Mouse (Mus musculus): Measurements from ENCODE around the gene Ctxn2. TPM values are rescaled to one million over a fixed set of nuclear protein-coding genes. Genes with fewer than 3 reads are reported as not detected.

Gene Ctxn2
- polyA plus RNA-seq, 1 experiment from 2014 or later: 0.12 TPM

- peak overlapping the region; percentile 80; the same call in 1 of the 2 replicates for H3K9ac ChIP-seq (ENCODE audit: low read depth, low read length)
- TF ChIP-seq CTCF (IDR thresholded peaks at IDR 0.05; ENCODE audit: low read depth): no peak
- no peaks in the 10 kb centered on the region for H3K36me3 ChIP-seq (ENCODE audit: control insufficient read depth, insufficient read depth)
- no peak overlapping the region for H3K27ac ChIP-seq (ENCODE audit: low read depth, low read length)
- no peaks in the 10 kb centered on the region for H3K9me3 ChIP-seq (ENCODE audit: control insufficient read depth)
- WGBS: 11% methylated on average over 4 of the region's 4 CpGs
- H3K4me2 ChIP-seq (replicated peaks; ENCODE audit: low read depth): peak overlapping the region; percentile 90
- H3K4me1 ChIP-seq (replicated peaks; ENCODE audit: control insufficient read depth, insufficient read depth, low read length): peaks cover 3% of the 10 kb centered on the region
- peaks cover 3% of the 10 kb centered on the region; the same call in 1 of the 2 replicates for H3K27me3 ChIP-seq (replicated peaks; ENCODE audit: control insufficient read depth, insufficient read depth, low read length)
- peak overlapping the region; percentile 61 for H3K4me3 ChIP-seq (ENCODE audit: low read depth, low read length)
- ATAC-seq: no peak
Measured at GRCm38 (mm10) chr2:125122288-125122623, 14.2 kb upstream of the Ctxn2 start.

- ATAC-seq: peak; percentile 77
- Histone ChIP-seq H3K9me3 (ENCODE audit: control insufficient read depth) (no peaks in the 10 kb centered on the region), H3K4me3 (ENCODE audit: low read depth, low read length) (peak overlapping the region; percentile 61), H3K4me2 (replicated peaks; ENCODE audit: low read depth) (peak overlapping the region; percentile 90), H3K36me3 (ENCODE audit: control insufficient read depth, insufficient read depth) (no peaks in the 10 kb centered on the region), H3K4me1 (replicated peaks; ENCODE audit: control insufficient read depth, insufficient read depth, low read length) (peaks cover 3% of the 10 kb centered on the region), H3K27ac (ENCODE audit: low read depth, low read length) (peak overlapping the region; percentile 70), H3K27me3 (replicated peaks; ENCODE audit: control insufficient read depth, insufficient read depth, low read length) (peaks cover 3% of the 10 kb centered on the region; the same call in 1 of the 2 replicates), H3K9ac (ENCODE audit: low read depth, low read length) (peak overlapping the region; percentile 80)
- no peak for TF ChIP-seq CTCF (IDR thresholded peaks at IDR 0.05; ENCODE audit: low read depth)
- 1% methylated on average over 51 of the region's 59 CpGs for WGBS
Measured at GRCm38 (mm10) chr2:125122624-125123476, 13.6 kb upstream of the Ctxn2 start.

- under 1% methylated on average over 38 of the region's 48 CpGs for WGBS
- H3K27ac ChIP-seq (ENCODE audit: low read depth, low read length): peak within 1 kb of the TSS; percentile 70
- peak within 1 kb of the TSS; percentile 80 for H3K9ac ChIP-seq (ENCODE audit: low read depth, low read length)
- no peaks in the 10 kb centered on the region for H3K9me3 ChIP-seq (ENCODE audit: control insufficient read depth)
- no peaks in the 10 kb centered on the region for H3K36me3 ChIP-seq (ENCODE audit: control insufficient read depth, insufficient read depth)
- H3K27me3 ChIP-seq (replicated peaks; ENCODE audit: control insufficient read depth, insufficient read depth, low read length): peaks cover 3% of the 10 kb centered on the region; the same call in 1 of the 2 replicates
- peaks cover 3% of the 10 kb centered on the region for H3K4me1 ChIP-seq (replicated peaks; ENCODE audit: control insufficient read depth, insufficient read depth, low read length)
- no peak for TF ChIP-seq CTCF (IDR thresholded peaks at IDR 0.05; ENCODE audit: low read depth)
- H3K4me2 ChIP-seq (replicated peaks; ENCODE audit: low read depth): peak within 1 kb of the TSS; percentile 90
- H3K4me3 ChIP-seq (ENCODE audit: low read depth, low read length): peak within 1 kb of the TSS; percentile 61
- ATAC-seq: peak; percentile 89
Measured at GRCm38 (mm10) chr2:125123477-125123852, 13.0 kb upstream of the Ctxn2 start, which contains the start of gene Myef2. Myef2 (minus strand) TSS chr2:125123661.

GRCm38 (mm10) chr2:125125824-125126223 is 10.7 kb upstream of the Ctxn2 start:
- no peak overlapping the region for H3K27ac ChIP-seq (ENCODE audit: low read depth, low read length)
- H3K4me2 ChIP-seq (replicated peaks; ENCODE audit: low read depth): no peak overlapping the region
- no peaks in the 10 kb centered on the region for H3K36me3 ChIP-seq (ENCODE audit: control insufficient read depth, insufficient read depth)
- peaks cover 3% of the 10 kb centered on the region for H3K4me1 ChIP-seq (replicated peaks; ENCODE audit: control insufficient read depth, insufficient read depth, low read length)
- H3K9ac ChIP-seq (ENCODE audit: low read depth, low read length): no peak overlapping the region
- no peak for ATAC-seq
- no peak overlapping the region for H3K4me3 ChIP-seq (ENCODE audit: low read depth, low read length)
- 43% methylated on average over 4 of the region's 4 CpGs for WGBS
- H3K27me3 ChIP-seq (replicated peaks; ENCODE audit: control insufficient read depth, insufficient read depth, low read length): peaks cover 3% of the 10 kb centered on the region; the same call in 1 of the 2 replicates
- no peaks in the 10 kb centered on the region for H3K9me3 ChIP-seq (ENCODE audit: control insufficient read depth)
- TF ChIP-seq CTCF (IDR thresholded peaks at IDR 0.05; ENCODE audit: low read depth): no peak

GRCm38 (mm10) chr2:125126792-125127191 is 9.7 kb upstream of the Ctxn2 start:
- Histone ChIP-seq H3K4me3 (ENCODE audit: low read depth, low read length) (no peak overlapping the region), H3K27ac (ENCODE audit: low read depth, low read length) (no peak overlapping the region), H3K4me2 (replicated peaks; ENCODE audit: low read depth) (no peak overlapping the region), H3K36me3 (ENCODE audit: control insufficient read depth, insufficient read depth) (no peaks in the 10 kb centered on the region), H3K27me3 (replicated peaks; ENCODE audit: control insufficient read depth, insufficient read depth, low read length) (peaks cover 3% of the 10 kb centered on the region; the same call in 1 of the 2 replicates), H3K9ac (ENCODE audit: low read depth, low read length) (no peak overlapping the region), H3K4me1 (replicated peaks; ENCODE audit: control insufficient read depth, insufficient read depth, low read length) (peaks cover 3% of the 10 kb centered on the region), H3K9me3 (ENCODE audit: control insufficient read depth) (no peaks in the 10 kb centered on the region)
- no peak for ATAC-seq
- no peak for TF ChIP-seq CTCF (IDR thresholded peaks at IDR 0.05; ENCODE audit: low read depth)
- 51% methylated on average over 3 of the region's 3 CpGs for WGBS

GRCm38 (mm10) chr2:125134113-125134512 is 2.4 kb upstream of the Ctxn2 start:
- H3K36me3 ChIP-seq (ENCODE audit: control insufficient read depth, insufficient read depth): no peaks in the 10 kb centered on the region
- 37% methylated on average over 4 of the region's 4 CpGs for WGBS
- no peak for ATAC-seq

More at GRCm38 (mm10) chr2:125134113-125134512, 2.4 kb upstream of the Ctxn2 start:
- H3K9ac ChIP-seq (ENCODE audit: low read depth, low read length): no peak overlapping the region
- no peak overlapping the region for H3K4me3 ChIP-seq (ENCODE audit: low read depth, low read length)
- no peaks in the 10 kb centered on the region for H3K4me1 ChIP-seq (replicated peaks; ENCODE audit: control insufficient read depth, insufficient read depth, low read length)
- TF ChIP-seq CTCF (IDR thresholded peaks at IDR 0.05; ENCODE audit: low read depth): no peak
- no peaks in the 10 kb centered on the region; the same call in 1 of the 2 replicates for H3K27me3 ChIP-seq (replicated peaks; ENCODE audit: control insufficient read depth, insufficient read depth, low read length)
- no peak overlapping the region for H3K4me2 ChIP-seq (replicated peaks; ENCODE audit: low read depth)
- no peaks in the 10 kb centered on the region for H3K9me3 ChIP-seq (ENCODE audit: control insufficient read depth)
- no peak overlapping the region for H3K27ac ChIP-seq (ENCODE audit: low read depth, low read length)
